Mouse (Mus musculus): ENCODE measurements at regions not wholly inside any gene's neighbourhood (a gene's known extent, or its start where the extent isn't known, plus 50 kb on each side); places are given as distances from the start of the nearest gene placed in this dataset.

DNA sequence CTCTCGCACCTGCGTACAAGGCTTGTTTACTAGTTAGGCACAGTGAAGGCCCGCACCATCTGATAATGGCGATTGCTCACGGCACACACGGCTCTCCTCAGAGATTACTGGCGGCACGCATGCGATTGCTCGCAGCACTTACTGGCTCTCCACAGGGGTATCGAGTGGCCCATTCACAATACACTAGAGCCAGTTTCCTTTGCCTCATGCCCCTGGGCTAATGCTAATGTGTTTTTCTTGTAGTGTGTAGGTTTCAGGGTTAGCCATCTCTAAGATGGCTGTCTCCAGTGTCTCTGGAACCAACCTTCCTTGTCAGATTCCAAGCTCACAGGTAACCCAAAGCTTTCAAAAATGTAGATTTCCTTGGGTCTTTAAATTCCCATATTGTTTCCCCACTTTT lies 78.1 kb upstream of the Foxn2 start:
- no peak for TF ChIP-seq CTCF (IDR thresholded peaks at IDR 0.05; ENCODE audit: extremely low read depth, insufficient read depth, insufficient read length, insufficient replicate concordance)
- TF ChIP-seq POLR2A (IDR thresholded peaks at IDR 0.05; ENCODE audit: low read depth, low read length), result no peak
